Mouse (Mus musculus) bone marrow macrophage, adult 2 months (primary cell): ENCODE results near the gene Prkab2.

ENCODE experiments used
- CTCF ChIP-seq: IDR thresholded peaks from 2 replicates; pipeline ENCODE4 v1.5.1; 2012; ENCODE audit warnings: low read depth, mild to moderate bottlenecking, low read length, moderate library complexity
- POLR2A ChIP-seq: IDR thresholded peaks from 2 replicates; pipeline ENCODE4 v1.6.1; 2012; ENCODE audit warnings: mild to moderate bottlenecking, low read depth, low read length, borderline replicate concordance

- no peak for TF ChIP-seq CTCF
- TF ChIP-seq POLR2A = no peak
Observed at GRCm38 (mm10) chr3:97705508-97705907, 47.5 kb downstream of the Prkab2 start.
